Mouse (Mus musculus) kidney, postnatal 0 days (tissue): Measurements from ENCODE around the gene Pitpnm2. TPM values are rescaled to one million over a fixed set of nuclear protein-coding genes. Genes with fewer than 3 reads are reported as not detected.

Source experiments
- ATAC-seq: fragments of 200-750 bp; cut with Nextera tagmentation; replicated peaks from 2 replicates; pipeline ENCODE4 v1.8.0; 2017; ENCODE audit warnings: low read depth, moderate number of reproducible peaks, moderate TSS enrichment, moderate library complexity; ENCODE audit not compliant: low FRiP score
- DNase-seq: peaks from one replicate; pipeline ENCODE4 v3.0.0-alpha.2; 2016; ENCODE audit warnings: low spot score
- H3K27ac ChIP-seq: fragments of 300-500 bp; sonication (generic); 2 replicates; pipeline ENCODE4 v1.5.1; 2014; ENCODE audit warnings: mild to moderate bottlenecking
- H3K27me3 ChIP-seq: fragments of 300-500 bp; sonication (generic); 2 replicates; pipeline ENCODE4 v1.6.1; 2014; ENCODE audit warnings: low read length, mixed read lengths; ENCODE audit not compliant: insufficient read depth
- H3K36me3 ChIP-seq: fragments of 300-500 bp; sonication (generic); 2 replicates; pipeline ENCODE4 v1.6.1; 2014; ENCODE audit warnings: low read length, mixed read lengths; ENCODE audit not compliant: insufficient read depth
- H3K4me1 ChIP-seq: fragments of 300-500 bp; sonication (generic); replicated peaks from 2 replicates; pipeline ENCODE4 v1.6.1; 2014; ENCODE audit warnings: antibody characterized with exemption, low read length, mixed read lengths; ENCODE audit not compliant: insufficient read depth
- H3K4me2 ChIP-seq: fragments of 300-500 bp; sonication (generic); 2 replicates; pipeline ENCODE4 v1.6.1; 2014; ENCODE audit warnings: mild to moderate bottlenecking, low read length, moderate library complexity, mixed read lengths
- H3K4me3 ChIP-seq: fragments of 300-500 bp; sonication (generic); replicated peaks from 2 replicates; pipeline ENCODE4 v1.5.1; 2014; ENCODE audit warnings: low read depth, low read length
- H3K9ac ChIP-seq: fragments of 300-500 bp; sonication (generic); 2 replicates; pipeline ENCODE4 v1.6.1; 2014; ENCODE audit warnings: low read depth, low read length
- H3K9me3 ChIP-seq: fragments of 300-500 bp; sonication (generic); replicated peaks from 2 replicates; pipeline ENCODE4 v1.6.1; 2016; ENCODE audit warnings: low read length, inconsistent platforms, mixed read lengths
- CTCF ChIP-seq: IDR thresholded peaks from 2 replicates; pipeline ENCODE4 v1.5.1; 2016; ENCODE audit warnings: antibody characterized with exemption, low read depth, mild to moderate bottlenecking, moderate library complexity
- WGBS: fragments of 180-500 bp; shearing (Covaris S2); extraction: QIAGEN DNeasy Blood & Tissue Kit; methylation state at CpG from one replicate; pipeline ENCODE4 v1.1.7; 2014; 5-methylcytosine and 5-hydroxymethylcytosine counted together
- polyA plus RNA-seq: library from polyadenylated mRNA; unstranded; fragments of >200 nt; fragmentation: Nextera tagmentation; extraction: Ambion mirVana; gene quantifications from 2 replicates; pipeline ENCODE4 v1.2.1, GENCODE M21; 2015

The Pitpnm2 gene
- polyA plus RNA-seq, 1 experiment from 2014 or later: 3.1 TPM

- no peak overlapping the region for H3K4me3 ChIP-seq
- H3K4me1 ChIP-seq: peaks cover 10% of the 10 kb centered on the region; the same call in 1 of the 2 replicates
- no peak overlapping the region for H3K4me2 ChIP-seq
- DNase-seq (no peak), ATAC-seq (no peak)
- H3K36me3 ChIP-seq: no peaks in the 10 kb centered on the region
- H3K9ac ChIP-seq: no peak overlapping the region
- WGBS: 65% methylated on average over 13 of the region's 13 CpGs
- no peak overlapping the region; the same call in 1 of the 2 replicates for H3K27ac ChIP-seq
- no peaks in the 10 kb centered on the region for H3K9me3 ChIP-seq
- no peaks in the 10 kb centered on the region for H3K27me3 ChIP-seq
- no peak for TF ChIP-seq CTCF
These were observed 172.3 kb downstream of the Pitpnm2 start for GRCm38 (mm10) chr5:124077241-124077640.

GRCm38 (mm10) chr5:124076559-124076958 is 173.0 kb downstream of the Pitpnm2 start:
- no peak overlapping the region for H3K9ac ChIP-seq
- DNase-seq (no peak), ATAC-seq (no peak)
- TF ChIP-seq CTCF: no peak
- H3K4me3 ChIP-seq: no peak overlapping the region
- H3K36me3 ChIP-seq: no peaks in the 10 kb centered on the region
- H3K4me2 ChIP-seq: no peak overlapping the region
- H3K4me1 ChIP-seq: peaks cover 10% of the 10 kb centered on the region; the same call in 1 of the 2 replicates
- no peak overlapping the region; the same call in 1 of the 2 replicates for H3K27ac ChIP-seq
- no peaks in the 10 kb centered on the region for H3K9me3 ChIP-seq
- 45% methylated on average over 9 of the region's 9 CpGs for WGBS
- no peaks in the 10 kb centered on the region for H3K27me3 ChIP-seq

GRCm38 (mm10) chr5:124075716-124076115 is 173.8 kb downstream of the Pitpnm2 start:
- Histone ChIP-seq H3K9me3 (no peaks in the 10 kb centered on the region), H3K4me2 (no peak overlapping the region), H3K9ac (no peak overlapping the region), H3K4me1 (peaks cover 10% of the 10 kb centered on the region; the same call in 1 of the 2 replicates), H3K4me3 (no peak overlapping the region), H3K36me3 (no peaks in the 10 kb centered on the region), H3K27me3 (no peaks in the 10 kb centered on the region), H3K27ac (no peak overlapping the region)
- WGBS: 64% methylated on average over 9 of the region's 9 CpGs
- TF ChIP-seq CTCF: no peak
- DNase-seq (no peak), ATAC-seq (no peak)

- no peak overlapping the region for H3K4me2 ChIP-seq
- 34% methylated on average over 10 of the region's 10 CpGs for WGBS
- DNase-seq (peak; percentile 65), ATAC-seq (no peak)
- no peaks in the 10 kb centered on the region for H3K9me3 ChIP-seq
- H3K9ac ChIP-seq: no peak overlapping the region
- no peaks in the 10 kb centered on the region for H3K36me3 ChIP-seq
- H3K27ac ChIP-seq: no peak overlapping the region
- H3K4me1 ChIP-seq: peaks cover 10% of the 10 kb centered on the region; the same call in 1 of the 2 replicates
- H3K27me3 ChIP-seq: no peaks in the 10 kb centered on the region
- H3K4me3 ChIP-seq: no peak overlapping the region
- no peak for TF ChIP-seq CTCF
These were observed 174.7 kb downstream of the Pitpnm2 start for GRCm38 (mm10) chr5:124074845-124075307.

GRCm38 (mm10) chr5:124073682-124074081 is 175.9 kb downstream of the Pitpnm2 start:
- peak; percentile 66 for DNase-seq
- peaks cover 10% of the 10 kb centered on the region; the same call in 1 of the 2 replicates for H3K4me1 ChIP-seq
- H3K9ac ChIP-seq: no peak overlapping the region
- no peak for TF ChIP-seq CTCF
- 44% methylated on average over 9 of the region's 9 CpGs for WGBS
- no peak overlapping the region for H3K27ac ChIP-seq
- no peaks in the 10 kb centered on the region for H3K36me3 ChIP-seq
- no peak overlapping the region for H3K4me2 ChIP-seq
- H3K27me3 ChIP-seq: no peaks in the 10 kb centered on the region
- ATAC-seq: no peak
- H3K4me3 ChIP-seq: no peak overlapping the region
- no peaks in the 10 kb centered on the region for H3K9me3 ChIP-seq

GRCm38 (mm10) chr5:124069657-124070056 is 179.9 kb downstream of the Pitpnm2 start:
- H3K4me2 ChIP-seq: no peak overlapping the region
- ATAC-seq (no peak), DNase-seq (no peak)
- 0 out of 2 replicates have a peak, but pooled peaks cover 6% of the 10 kb centered on the region for H3K4me1 ChIP-seq
- H3K4me3 ChIP-seq: no peak overlapping the region
- H3K9ac ChIP-seq: no peak overlapping the region
- no peak for TF ChIP-seq CTCF
- no peaks in the 10 kb centered on the region for H3K36me3 ChIP-seq
- H3K27me3 ChIP-seq: no peaks in the 10 kb centered on the region
- 73% methylated on average over 3 of the region's 3 CpGs for WGBS
- no peaks in the 10 kb centered on the region for H3K9me3 ChIP-seq
- H3K27ac ChIP-seq: no peak overlapping the region

Other genes with a start within 250 kb of the Pitpnm2 start
- gene Vps37b, start 217.5 kb downstream of the Pitpnm2 start, polyA plus RNA-seq: 30.7 and 31.7 TPM in 2 replicates
- gene Abcb9, start 154.0 kb downstream of the Pitpnm2 start, polyA plus RNA-seq: 3.3 TPM in 2 replicates
- gene Ogfod2, start 137.5 kb downstream of the Pitpnm2 start, polyA plus RNA-seq: 30.3 and 31.6 TPM in 2 replicates
- gene Arl6ip4, start 133.7 kb downstream of the Pitpnm2 start, polyA plus RNA-seq: 103 TPM in 2 replicates
- 5.2 and 6.0 TPM in 2 replicates for gene Mphosph9, start 78.2 kb upstream of the Pitpnm2 start, polyA plus RNA-seq
- gene 2810006K23Rik, start 78.3 kb upstream of the Pitpnm2 start, polyA plus RNA-seq: 12.0 and 13.9 TPM in 2 replicates
- gene Cdk2ap1, start 113.3 kb upstream of the Pitpnm2 start, polyA plus RNA-seq: 57.7 and 131 TPM in 2 replicates
- gene Sbno1, start 176.2 kb upstream of the Pitpnm2 start, polyA plus RNA-seq: 56.2 and 70.6 TPM in 2 replicates
- 32.8 and 47.5 TPM in 2 replicates for gene Kmt5a, start 190.2 kb upstream of the Pitpnm2 start, polyA plus RNA-seq
- 41.9 and 44.7 TPM in 2 replicates for gene Rilpl2, start 228.6 kb upstream of the Pitpnm2 start, polyA plus RNA-seq
- gene Snrnp35, start 233.4 kb upstream of the Pitpnm2 start, polyA plus RNA-seq: 17.1 and 21.3 TPM in 2 replicates